Mouse (Mus musculus) liver, embryonic 11.5 days (tissue): ENCODE measurements around the gene Rnf39. TPM values are rescaled to one million over a fixed set of nuclear protein-coding genes. Genes with fewer than 3 reads are reported as not detected.

Source experiments
- ATAC-seq: fragments of 200-750 bp; cut with Nextera tagmentation; replicated peaks from 2 replicates; pipeline ENCODE4 v1.8.0; 2017; ENCODE audit warnings: moderate number of reproducible peaks, mild to moderate bottlenecking, moderate TSS enrichment, moderate library complexity; ENCODE audit not compliant: low FRiP score
- DNase-seq: peaks from one replicate; pipeline ENCODE4 v3.0.0-alpha.2; 2017; ENCODE audit warnings: low spot score
- H3K27ac ChIP-seq: fragments of 300-500 bp; sonication (generic); 2 replicates; pipeline ENCODE4 v1.5.1; 2014; ENCODE audit warnings: mild to moderate bottlenecking, low read depth, low read length, control low read depth
- H3K27me3 ChIP-seq: fragments of 300-500 bp; sonication (generic); replicated peaks from 2 replicates; pipeline ENCODE4 v1.6.1; 2014; ENCODE audit warnings: low read length, mixed read lengths; ENCODE audit not compliant: control insufficient read depth, insufficient read depth
- H3K36me3 ChIP-seq: fragments of 300-500 bp; sonication (generic); 2 replicates; pipeline ENCODE4 v1.6.1; 2014; ENCODE audit warnings: mild to moderate bottlenecking, low read length, moderate library complexity, mixed read lengths; ENCODE audit not compliant: control insufficient read depth, insufficient read depth
- H3K4me1 ChIP-seq: fragments of 300-500 bp; sonication (generic); replicated peaks from 2 replicates; pipeline ENCODE4 v1.6.1; 2014; ENCODE audit warnings: low read length, mixed read lengths; ENCODE audit not compliant: control insufficient read depth, insufficient read depth
- H3K4me2 ChIP-seq: fragments of 300-500 bp; sonication (generic); 2 replicates; pipeline ENCODE4 v1.6.1; 2014; ENCODE audit warnings: mild to moderate bottlenecking, control low read depth, moderate library complexity
- H3K4me3 ChIP-seq: fragments of 300-500 bp; sonication (generic); 2 replicates; pipeline ENCODE4 v1.5.1; 2014; ENCODE audit warnings: low read depth, low read length, control low read depth
- H3K9ac ChIP-seq: fragments of 300-500 bp; sonication (generic); 2 replicates; pipeline ENCODE4 v1.6.1; 2014; ENCODE audit warnings: low read depth, low read length, control low read depth
- H3K9me3 ChIP-seq: fragments of 300-500 bp; sonication (generic); 2 replicates; pipeline ENCODE4 v1.6.1; 2016; ENCODE audit warnings: low read length, inconsistent platforms, mixed read lengths; ENCODE audit not compliant: control insufficient read depth
- WGBS: fragments of 180-500 bp; shearing (Covaris S2); extraction: QIAGEN DNeasy Blood & Tissue Kit; methylation state at CpG from one replicate; pipeline ENCODE4 v1.1.7; 2014; 5-methylcytosine and 5-hydroxymethylcytosine counted together
- polyA plus RNA-seq: library from polyadenylated mRNA; unstranded; fragments of >200 nt; fragmentation: Nextera tagmentation; extraction: Ambion mirVana; gene quantifications from 2 replicates; pipeline ENCODE4 v1.2.1, GENCODE M21; 2014

Gene Rnf39
- polyA plus RNA-seq, 1 experiment from 2014 or later = 0.14 TPM

GRCm38 (mm10) chr17:36903651-36904050 lies 39.1 kb upstream of the Rnf39 start:
- no peak overlapping the region for H3K27ac ChIP-seq
- WGBS = 61% methylated on average over 3 of the region's 3 CpGs
- H3K36me3 ChIP-seq = no peaks in the 10 kb centered on the region
- no peak overlapping the region for H3K4me2 ChIP-seq
- no peak overlapping the region for H3K4me3 ChIP-seq
- no peak overlapping the region for H3K9ac ChIP-seq
- ATAC-seq (no peak), DNase-seq (no peak)
- H3K9me3 ChIP-seq = no peaks in the 10 kb centered on the region
- no peaks in the 10 kb centered on the region for H3K4me1 ChIP-seq
- peaks cover 7% of the 10 kb centered on the region; the same call in 1 of the 2 replicates for H3K27me3 ChIP-seq

DNA sequence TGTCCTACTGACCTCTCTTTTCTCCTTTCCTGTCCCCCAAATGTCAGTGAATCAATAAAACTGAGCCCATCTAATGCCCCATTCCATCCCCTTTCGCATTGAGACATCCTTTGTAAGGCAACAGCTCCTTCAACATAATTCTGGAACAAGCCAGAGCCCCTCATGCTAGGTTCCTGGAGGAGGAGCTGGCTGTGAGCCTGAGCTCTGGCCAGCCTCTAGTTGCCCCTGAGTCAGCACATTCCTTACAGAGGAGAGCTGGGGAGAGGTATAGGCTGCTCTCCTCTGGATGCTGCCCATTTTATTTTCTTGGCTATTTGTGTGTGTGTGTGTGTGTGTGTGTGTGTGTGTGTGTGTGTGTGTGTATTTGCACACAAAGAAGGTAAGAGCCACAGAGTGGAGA lies 34.5 kb upstream of the Rnf39 start:
- DNase-seq (no peak), ATAC-seq (no peak)
- Histone ChIP-seq H3K4me3 (no peak overlapping the region), H3K36me3 (no peaks in the 10 kb centered on the region), H3K4me1 (no peaks in the 10 kb centered on the region), H3K4me2 (no peak overlapping the region), H3K9ac (no peak overlapping the region), H3K9me3 (no peaks in the 10 kb centered on the region), H3K27ac (no peak overlapping the region), H3K27me3 (peaks cover 5% of the 10 kb centered on the region; the same call in 1 of the 2 replicates)
- WGBS = 46% methylated on average over 1 of the region's 1 CpGs

- Histone ChIP-seq H3K9me3 (no peaks in the 10 kb centered on the region), H3K36me3 (no peaks in the 10 kb centered on the region), H3K4me3 (no peak overlapping the region), H3K27ac (no peak overlapping the region), H3K27me3 (peaks cover 5% of the 10 kb centered on the region; the same call in 1 of the 2 replicates), H3K4me1 (no peaks in the 10 kb centered on the region), H3K4me2 (no peak overlapping the region), H3K9ac (no peak overlapping the region)
- WGBS = 52% methylated on average over 4 of the region's 4 CpGs
- DNase-seq (no peak), ATAC-seq (no peak)
These were observed 32.9 kb upstream of the Rnf39 start for GRCm38 (mm10) chr17:36909802-36910201.

DNA sequence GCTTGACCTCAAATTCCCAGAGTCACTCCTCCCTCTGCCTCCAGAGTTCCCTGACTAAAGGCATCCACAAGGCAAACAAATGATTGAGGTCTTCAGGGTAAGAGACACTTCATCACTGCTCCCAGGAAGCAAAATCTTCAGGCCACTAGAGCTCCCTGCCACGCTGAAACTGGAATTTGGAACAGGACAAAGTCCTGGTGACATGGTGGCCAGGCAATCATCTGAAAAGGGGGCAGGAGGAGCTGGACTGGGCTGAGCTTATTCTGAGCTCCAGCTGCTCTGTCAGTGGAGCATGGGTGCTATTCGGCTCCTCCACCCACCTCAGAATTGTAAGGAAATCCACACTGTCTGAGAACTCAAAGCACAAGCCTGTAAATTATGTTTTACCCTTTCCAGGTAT lies 30.7 kb upstream of the Rnf39 start:
- H3K4me3 ChIP-seq = no peak overlapping the region
- no peaks in the 10 kb centered on the region for H3K4me1 ChIP-seq
- peaks cover 6% of the 10 kb centered on the region; the same call in 1 of the 2 replicates for H3K27me3 ChIP-seq
- no peak for ATAC-seq
- no peaks in the 10 kb centered on the region for H3K9me3 ChIP-seq
- no peak overlapping the region for H3K4me2 ChIP-seq
- no peak for DNase-seq
- H3K9ac ChIP-seq = no peak overlapping the region
- no peaks in the 10 kb centered on the region for H3K36me3 ChIP-seq
- H3K27ac ChIP-seq = no peak overlapping the region
- 48% methylated on average over 2 of the region's 2 CpGs for WGBS

DNA sequence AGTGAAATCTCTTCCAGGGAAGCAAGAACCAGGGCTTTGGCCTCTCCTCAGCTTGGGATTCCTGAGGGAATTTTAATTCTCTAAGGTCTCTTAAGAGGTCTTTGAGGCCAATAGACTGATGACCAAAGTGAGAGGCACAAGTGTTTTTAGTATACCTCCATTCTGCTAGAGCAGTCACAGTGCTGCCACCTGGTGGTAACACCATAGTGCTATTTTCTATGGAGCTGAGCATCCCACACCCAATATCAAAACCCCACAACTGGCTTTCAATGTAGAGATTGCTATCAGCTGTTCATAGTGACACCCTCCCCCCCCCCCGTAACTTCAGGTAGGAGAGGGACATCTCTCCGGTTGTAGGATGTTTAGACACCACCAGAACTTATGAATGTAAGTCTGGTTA lies 28.6 kb upstream of the Rnf39 start:
- no peak overlapping the region for H3K4me2 ChIP-seq
- ATAC-seq = no peak

DNA sequence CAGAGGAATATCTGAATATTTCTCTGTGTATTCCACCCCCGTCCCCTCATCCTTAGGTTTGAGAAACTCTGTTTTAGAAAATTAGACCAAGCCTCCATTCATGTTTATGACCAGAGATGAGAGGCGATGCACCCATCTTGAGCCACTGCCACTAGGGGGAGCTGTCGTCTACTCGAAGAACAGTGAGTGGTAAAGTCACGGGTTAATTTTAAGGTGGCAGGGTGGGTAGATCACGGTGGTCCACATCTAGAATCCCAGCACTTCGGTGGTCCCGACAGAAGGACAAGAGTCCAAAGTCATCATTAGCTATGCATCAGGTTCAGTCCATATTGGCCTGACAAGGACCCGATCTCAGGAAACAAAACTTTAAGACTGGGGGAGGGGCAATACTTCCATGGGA lies 27.6 kb upstream of the Rnf39 start:
- Histone ChIP-seq H3K4me1 (no peaks in the 10 kb centered on the region), H3K27ac (no peak overlapping the region), H3K9me3 (no peaks in the 10 kb centered on the region), H3K4me2 (no peak overlapping the region), H3K9ac (no peak overlapping the region), H3K4me3 (no peak overlapping the region), H3K27me3 (peaks cover 4% of the 10 kb centered on the region; the same call in 1 of the 2 replicates), H3K36me3 (no peaks in the 10 kb centered on the region)
- 11% methylated on average over 9 of the region's 9 CpGs for WGBS
- no peak for ATAC-seq
- peak; percentile 43 for DNase-seq

More for the DNA sequence above, 28.6 kb upstream of the Rnf39 start:
- 23% methylated on average over 2 of the region's 2 CpGs for WGBS
- DNase-seq = no peak
- Histone ChIP-seq H3K27me3 (peaks cover 6% of the 10 kb centered on the region; the same call in 1 of the 2 replicates), H3K4me1 (no peaks in the 10 kb centered on the region), H3K4me3 (no peak overlapping the region), H3K27ac (no peak overlapping the region), H3K9me3 (no peaks in the 10 kb centered on the region), H3K9ac (no peak overlapping the region), H3K36me3 (no peaks in the 10 kb centered on the region)

DNA sequence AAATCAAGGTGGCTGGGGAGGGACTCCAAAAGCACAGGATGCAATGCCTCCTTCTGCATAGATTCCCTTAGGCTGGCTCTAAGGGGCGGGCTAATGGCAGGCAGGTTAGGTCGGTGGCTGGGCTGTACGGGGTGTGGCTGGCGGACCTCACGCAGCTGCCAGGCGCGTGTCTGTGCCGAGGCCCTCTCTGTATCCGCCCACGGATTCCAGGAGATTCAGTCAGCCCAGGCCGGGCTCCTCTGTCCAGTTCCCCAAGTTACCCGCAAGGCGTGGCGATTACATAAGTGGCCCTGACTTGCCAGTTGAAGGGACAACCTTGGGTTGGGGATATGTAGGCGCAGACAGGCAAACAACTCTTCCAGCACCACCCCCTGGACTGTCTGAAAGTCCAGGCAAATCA lies 22.5 kb upstream of the Rnf39 start:
- H3K4me3 ChIP-seq = no peak overlapping the region
- no peaks in the 10 kb centered on the region for H3K36me3 ChIP-seq
- no peaks in the 10 kb centered on the region for H3K4me1 ChIP-seq
- H3K27ac ChIP-seq = no peak overlapping the region
- no peak for ATAC-seq
- no peaks in the 10 kb centered on the region for H3K9me3 ChIP-seq
- no peak overlapping the region for H3K4me2 ChIP-seq
- DNase-seq = no peak
- peaks cover 4% of the 10 kb centered on the region; the same call in 1 of the 2 replicates for H3K27me3 ChIP-seq
- 53% methylated on average over 15 of the region's 15 CpGs for WGBS
- H3K9ac ChIP-seq = no peak overlapping the region

GRCm38 (mm10) chr17:36922715-36923114 lies 20.0 kb upstream of the Rnf39 start:
- Histone ChIP-seq H3K4me2 (no peak overlapping the region), H3K36me3 (no peaks in the 10 kb centered on the region), H3K4me3 (no peak overlapping the region), H3K4me1 (no peaks in the 10 kb centered on the region), H3K27ac (no peak overlapping the region), H3K27me3 (no peaks in the 10 kb centered on the region; the same call in 1 of the 2 replicates), H3K9me3 (no peaks in the 10 kb centered on the region), H3K9ac (no peak overlapping the region)
- DNase-seq (no peak), ATAC-seq (no peak)
- WGBS = 74% methylated on average over 4 of the region's 4 CpGs

DNA sequence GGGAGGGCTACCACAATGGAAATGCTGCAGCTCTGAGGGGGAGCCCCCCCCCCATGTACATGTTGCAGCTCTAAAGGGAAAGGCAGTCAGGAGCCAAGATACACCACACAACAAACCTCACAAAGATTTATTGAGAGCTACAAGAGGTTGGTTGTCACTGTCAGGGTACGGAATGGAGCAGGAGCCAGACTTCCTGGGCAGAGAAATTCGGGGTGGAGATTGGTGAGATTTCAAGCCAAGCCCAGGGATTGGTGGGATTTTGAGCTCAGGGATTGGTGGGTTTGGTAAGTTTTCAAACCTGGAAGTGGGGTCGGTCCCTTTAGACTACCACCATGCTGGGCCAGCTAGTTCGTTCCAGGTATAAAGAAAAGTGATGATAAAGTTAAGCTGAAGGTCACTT lies 19.2 kb upstream of the Rnf39 start:
- no peaks in the 10 kb centered on the region for H3K9me3 ChIP-seq
- no peaks in the 10 kb centered on the region for H3K36me3 ChIP-seq
- no peaks in the 10 kb centered on the region; the same call in 1 of the 2 replicates for H3K27me3 ChIP-seq
- no peak overlapping the region for H3K27ac ChIP-seq
- H3K4me2 ChIP-seq = no peak overlapping the region
- no peak overlapping the region for H3K9ac ChIP-seq
- DNase-seq (no peak), ATAC-seq (no peak)
- H3K4me1 ChIP-seq = no peaks in the 10 kb centered on the region
- WGBS = 59% methylated on average over 4 of the region's 4 CpGs
- no peak overlapping the region for H3K4me3 ChIP-seq
